ENCODE assay signal across 27 mouse cellular contexts in the genomic region with DNA sequence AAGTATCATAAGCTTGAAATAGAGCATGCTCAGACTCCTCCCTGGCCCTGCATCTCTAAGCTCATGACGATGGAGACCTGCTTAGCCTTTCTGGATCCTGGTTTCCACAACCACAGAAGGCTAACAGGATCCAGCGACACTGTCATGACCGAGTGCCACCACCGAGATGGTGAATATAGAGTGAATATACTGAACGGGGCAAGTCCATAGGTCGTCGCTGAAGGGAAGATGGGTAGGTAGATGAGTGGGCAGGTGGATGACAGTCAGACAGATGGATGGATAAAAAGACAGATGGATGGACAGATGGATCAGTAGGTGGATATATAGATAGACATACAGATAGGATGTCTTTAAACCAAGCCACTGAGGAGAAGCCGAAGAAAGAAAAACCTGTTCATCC. TPM values are rescaled to one million over a fixed set of nuclear protein-coding genes. Genes with fewer than 3 reads are reported as not detected.
DNase-seq lines count a peak whose midpoint lies in the region; ATAC-seq and TF ChIP-seq lines count a peak whose summit lies in the region.
"Had no signal": no experiment of that assay in that cellular context is flagged by ENCODE, and none has a peak within 500 bp of the region (broad histone marks: within the 10 kb centered on the region; RNA-seq: fewer than 3 reads in every experiment).

No protein-coding gene starts in this region.

- H3K27me3 ChIP-seq in forebrain, postnatal 0 days (ENCODE audit: insufficient read depth, low read length): no peaks in the 10 kb centered on the region
- H3K27me3 ChIP-seq: embryonic facial prominence, embryonic 12.5 days; embryonic facial prominence, embryonic 15.5 days; hindbrain, embryonic 13.5 days had no signal

- peak; percentile 21 for ATAC-seq in frontal cortex, adult (ENCODE audit: low TSS enrichment)
- no peak for ATAC-seq in forebrain, postnatal 0 days
- ATAC-seq: activated CD4-positive, CD25-positive, alpha-beta regulatory T cell, adult 4 months; forebrain, embryonic 14.5 days; hindbrain, embryonic 16.5 days had no signal

- no peak overlapping the region; the same call in 1 of the 2 replicates for H3K4me3 ChIP-seq in layer of hippocampus, adult 2 months
- no peak overlapping the region for H3K4me3 ChIP-seq in forebrain, postnatal 0 days (ENCODE audit: low read depth, low read length)
- H3K4me3 ChIP-seq: embryonic facial prominence, embryonic 12.5 days; embryonic facial prominence, embryonic 15.5 days; hindbrain, embryonic 10.5 days; hindbrain, embryonic 13.5 days had no signal

- no peak overlapping the region for H3K9ac ChIP-seq in forebrain, postnatal 0 days
- H3K9ac ChIP-seq: embryonic facial prominence, embryonic 12.5 days; embryonic facial prominence, embryonic 15.5 days; hindbrain, embryonic 13.5 days had no signal

- no peak for TF ChIP-seq CTCF in layer of hippocampus, adult 2 months (conservative IDR thresholded peaks at IDR 0.05)
- TF ChIP-seq CTCF in forebrain, postnatal 0 days (IDR thresholded peaks at IDR 0.05; ENCODE audit: low read depth): no peak

- peaks cover 12% of the 10 kb centered on the region for H3K4me1 ChIP-seq in forebrain, postnatal 0 days (ENCODE audit: insufficient read depth)

- 86% methylated on average over 8 of the region's 8 CpGs for WGBS in forebrain, postnatal 0 days

- no peak overlapping the region for H3K4me2 ChIP-seq in forebrain, postnatal 0 days (ENCODE audit: low read depth)
- H3K4me2 ChIP-seq: embryonic facial prominence, embryonic 12.5 days; embryonic facial prominence, embryonic 15.5 days; heart, embryonic 11.5 days; hindbrain, embryonic 13.5 days had no signal

- peak overlapping the region; percentile 98 for H3K27ac ChIP-seq in layer of hippocampus, adult 2 months
- no peak overlapping the region for H3K27ac ChIP-seq in forebrain, postnatal 0 days (ENCODE audit: low read depth, low read length)
- H3K27ac ChIP-seq: embryonic facial prominence, embryonic 12.5 days; embryonic facial prominence, embryonic 15.5 days; hindbrain, embryonic 10.5 days; hindbrain, embryonic 13.5 days had no signal

- no peaks in the 10 kb centered on the region for H3K36me3 ChIP-seq in forebrain, postnatal 0 days (ENCODE audit: insufficient read depth)
- H3K36me3 ChIP-seq: embryonic facial prominence, embryonic 12.5 days; embryonic facial prominence, embryonic 15.5 days; hindbrain, embryonic 10.5 days; hindbrain, embryonic 13.5 days had no signal

- DNase-seq in frontal cortex, postnatal 25 days (ENCODE audit: low spot score in 2 of 2): no peak
- DNase-seq in layer of hippocampus, adult 2 months (ENCODE audit: low spot score in 2 of 2): no peak
- DNase-seq in layer of hippocampus, postnatal 14 days (ENCODE audit: low spot score in 2 of 2): no peak
- DNase-seq in right cerebral cortex, adult 18-20 months: peak; percentile 62
- no peak for DNase-seq in right cerebral cortex, postnatal 14 days
- peak; percentile 77 for DNase-seq in telencephalon, adult 2 months (ENCODE audit: low read depth, low spot score)
- no peak for DNase-seq in forebrain, postnatal 0 days
- DNase-seq: adrenal gland, adult 8-10 months; adrenal gland, postnatal 25 days; gastrocnemius, postnatal 10 days; gastrocnemius, postnatal 36 days; heart, postnatal 36 days had no signal

- H3K9me3 ChIP-seq in forebrain, postnatal 0 days (ENCODE audit: low read length): no peaks in the 10 kb centered on the region
- H3K9me3 ChIP-seq: embryonic facial prominence, embryonic 12.5 days; embryonic facial prominence, embryonic 15.5 days; hindbrain, embryonic 10.5 days; hindbrain, embryonic 13.5 days had no signal

RNA-seq across cellular contexts. Expression of gene Mras, which starts 5.8 kb away (rescaled TPM):
- total RNA-seq in layer of hippocampus, adult 2 months (2021): 100 to 1,000 TPM; 138 to 141 TPM
- 100 to 1,000 TPM; 102 to 109 TPM for total RNA-seq in layer of hippocampus, postnatal 14 days (2021)
- 73.9 and 79.5 TPM in 2 replicates for total RNA-seq in forebrain, postnatal 0 days (2014; rRNA removed)
- polyA plus RNA-seq in forebrain, postnatal 0 days (2015; fragmentation: Nextera tagmentation; extraction: Ambion mirVana): 56.2 and 68.1 TPM in 2 replicates
- polyA plus RNA-seq: activated CD4-positive, CD25-positive, alpha-beta regulatory T cell, adult 4 months had no signal

RNA-seq across cellular contexts. Expression of gene Nme9, which starts 19.9 kb away (rescaled TPM):
- under 1 TPM; 0.61 to 0.77 TPM for total RNA-seq in layer of hippocampus, adult 2 months (2021)
- 1 to 10 TPM in 1 of 2 experiments, under 1 TPM in 1; 0.64 to 1.1 TPM for total RNA-seq in layer of hippocampus, postnatal 14 days (2021)
- 1.00 and 1.0 TPM in 2 replicates for total RNA-seq in forebrain, postnatal 0 days (2014; rRNA removed)
- 1.4 and 1.5 TPM in 2 replicates for polyA plus RNA-seq in forebrain, postnatal 0 days (2015; fragmentation: Nextera tagmentation; extraction: Ambion mirVana)
- total RNA-seq: adrenal gland, adult 8-10 months; adrenal gland, postnatal 25 days; ES-E14; gastrocnemius, adult 18-20 months; gastrocnemius, postnatal 10 days; gastrocnemius, postnatal 36 days; granulocyte monocyte progenitor cell, adult 5-6 weeks; heart, adult 8-10 months; heart, postnatal 36 days had no signal
- polyA plus RNA-seq: activated CD4-positive, CD25-positive, alpha-beta regulatory T cell, adult 4 months; embryonic facial prominence, embryonic 12.5 days; forebrain, embryonic 11.5 days; heart, embryonic 14.5 days had no signal

Comparison
In these comparisons a context has a peak if more than half of its experiments do, and no peak if none do; other contexts are left out.
1. DNase-seq: peak in right cerebral cortex, adult 18-20 months (single experiment) and telencephalon, adult 2 months (single experiment); none in frontal cortex, postnatal 25 days (0 of 2), layer of hippocampus, adult 2 months (0 of 2), layer of hippocampus, postnatal 14 days (0 of 2), right cerebral cortex, postnatal 14 days (single experiment) and forebrain, postnatal 0 days (single experiment).